ENCODE assay signal across 10 mouse cellular contexts in genomic region chr1:92099502-92099901, GRCm38 (mm10).
DNase-seq lines count a peak whose midpoint lies in the region; ATAC-seq lines count a peak whose summit lies in the region.
"Had no signal": no experiment of that assay in that cellular context is flagged by ENCODE, and none has a peak within 500 bp of the region (broad histone marks: within the 10 kb centered on the region; RNA-seq: fewer than 3 reads in every experiment).

No protein-coding gene starts in this region.

- no peak overlapping the region; the same call in 1 of the 2 replicates for H3K27ac ChIP-seq in embryonic facial prominence, embryonic 14.5 days (replicated peaks; ENCODE audit: low read depth, low read length)
- H3K27ac ChIP-seq in embryonic facial prominence, embryonic 10.5 days (replicated peaks): no peak overlapping the region
- H3K27ac ChIP-seq in midbrain, embryonic 10.5 days (replicated peaks): peak overlapping the region; percentile 42; the same call in 1 of the 2 replicates
- no peak overlapping the region for H3K27ac ChIP-seq in midbrain, embryonic 16.5 days (ENCODE audit: low read length)

- H3K4me2 ChIP-seq in embryonic facial prominence, embryonic 14.5 days (ENCODE audit: low read depth, low read length): no peak overlapping the region
- H3K4me2 ChIP-seq in midbrain, embryonic 16.5 days (ENCODE audit: low read length): no peak overlapping the region
- H3K4me2 ChIP-seq: lung, embryonic 14.5 days had no signal

- no peaks in the 10 kb centered on the region for H3K36me3 ChIP-seq in embryonic facial prominence, embryonic 14.5 days (ENCODE audit: control insufficient read depth, insufficient read depth, low read length)
- no peaks in the 10 kb centered on the region for H3K36me3 ChIP-seq in embryonic facial prominence, embryonic 10.5 days (replicated peaks)
- H3K36me3 ChIP-seq in midbrain, embryonic 10.5 days: 0 out of 2 replicates have a peak, but pooled peaks cover 2% of the 10 kb centered on the region
- H3K36me3 ChIP-seq in midbrain, embryonic 16.5 days (ENCODE audit: control insufficient read depth, insufficient read depth, low read length): no peaks in the 10 kb centered on the region

- peak; percentile 58 for DNase-seq in embryonic facial prominence, embryonic 14.5 days (ENCODE audit: low spot score)
- DNase-seq in embryonic facial prominence, embryonic 10.5 days (ENCODE audit: low spot score): no peak
- no peak for DNase-seq in midbrain, embryonic 10.5 days (ENCODE audit: low spot score)
- DNase-seq in gastrocnemius, postnatal 14 days: peak; percentile 80
- DNase-seq in thymus, postnatal 4 days: no peak
- no peak for DNase-seq in thymus, postnatal 0 days (ENCODE audit: low spot score)
- DNase-seq: lung, embryonic 14.5 days had no signal

- no peaks in the 10 kb centered on the region for H3K4me1 ChIP-seq in embryonic facial prominence, embryonic 14.5 days (ENCODE audit: control insufficient read depth, insufficient read depth, low read length)
- H3K4me1 ChIP-seq in embryonic facial prominence, embryonic 10.5 days: peaks cover 7% of the 10 kb centered on the region; the same call in 1 of the 2 replicates
- peaks cover 11% of the 10 kb centered on the region for H3K4me1 ChIP-seq in midbrain, embryonic 10.5 days
- H3K4me1 ChIP-seq in midbrain, embryonic 16.5 days (ENCODE audit: control insufficient read depth, insufficient read depth, low read length): peaks cover 6% of the 10 kb centered on the region; the same call in 1 of the 2 replicates

- no peaks in the 10 kb centered on the region for H3K9me3 ChIP-seq in embryonic facial prominence, embryonic 14.5 days (ENCODE audit: control insufficient read depth, low read length)
- H3K9me3 ChIP-seq in embryonic facial prominence, embryonic 10.5 days: no peaks in the 10 kb centered on the region
- H3K9me3 ChIP-seq in midbrain, embryonic 10.5 days (replicated peaks): no peaks in the 10 kb centered on the region
- H3K9me3 ChIP-seq in midbrain, embryonic 16.5 days (replicated peaks; ENCODE audit: control insufficient read depth, low read length, poor library complexity, severe bottlenecking): no peaks in the 10 kb centered on the region

- H3K27me3 ChIP-seq in embryonic facial prominence, embryonic 14.5 days (replicated peaks; ENCODE audit: control insufficient read depth, insufficient read depth, low read length): no peaks in the 10 kb centered on the region
- H3K27me3 ChIP-seq in embryonic facial prominence, embryonic 10.5 days (replicated peaks; ENCODE audit: low read depth, poor library complexity, severe bottlenecking): no peaks in the 10 kb centered on the region
- H3K27me3 ChIP-seq in midbrain, embryonic 10.5 days (ENCODE audit: low read depth, poor library complexity, severe bottlenecking): no peaks in the 10 kb centered on the region
- H3K27me3 ChIP-seq in midbrain, embryonic 16.5 days (ENCODE audit: control insufficient read depth, insufficient read depth, low read depth, low read length): no peaks in the 10 kb centered on the region

- peak; percentile 57 for ATAC-seq in embryonic facial prominence, embryonic 14.5 days (ENCODE audit: low read depth)
- no peak for ATAC-seq in midbrain, embryonic 16.5 days
- ATAC-seq in megakaryocyte progenitor cell, adult 5-6 weeks (replicated peaks; ENCODE audit: poor library complexity): peak; percentile 48; the same call in 1 of the 2 replicates
- ATAC-seq: CD4-positive, CD25-positive, alpha-beta regulatory T cell, adult 4 months had no signal

- no peak overlapping the region for H3K9ac ChIP-seq in embryonic facial prominence, embryonic 14.5 days (ENCODE audit: low read depth, low read length)
- no peak overlapping the region for H3K9ac ChIP-seq in midbrain, embryonic 16.5 days (ENCODE audit: low read depth, low read length)
- H3K9ac ChIP-seq: lung, embryonic 14.5 days had no signal

- WGBS in embryonic facial prominence, embryonic 14.5 days: 71% methylated on average over 4 of the region's 4 CpGs
- WGBS in embryonic facial prominence, embryonic 10.5 days: 67% methylated on average over 4 of the region's 4 CpGs
- WGBS in midbrain, embryonic 10.5 days: 74% methylated on average over 4 of the region's 4 CpGs
- 76% methylated on average over 4 of the region's 4 CpGs for WGBS in midbrain, embryonic 16.5 days

- intact Hi-C loops in gastrocnemius, postnatal 14 days (cut with DNase I; ENCODE audit: low total_unique reads): no loop called here

- H3K4me3 ChIP-seq in embryonic facial prominence, embryonic 14.5 days (ENCODE audit: low read depth, low read length): no peak overlapping the region
- H3K4me3 ChIP-seq in embryonic facial prominence, embryonic 10.5 days: no peak overlapping the region
- no peak overlapping the region for H3K4me3 ChIP-seq in midbrain, embryonic 10.5 days
- H3K4me3 ChIP-seq in midbrain, embryonic 16.5 days (ENCODE audit: low read depth, low read length): no peak overlapping the region

Comparison
In these comparisons a context has a peak if more than half of its experiments do, and no peak if none do; other contexts are left out.
1. DNase-seq: peak in embryonic facial prominence, embryonic 14.5 days (single experiment) and gastrocnemius, postnatal 14 days (single experiment); none in embryonic facial prominence, embryonic 10.5 days (single experiment), midbrain, embryonic 10.5 days (single experiment), thymus, postnatal 4 days (single experiment) and thymus, postnatal 0 days (single experiment).